Mouse (Mus musculus) erythroblast, embryonic 14.5 days (primary cell): Measurements from ENCODE around the gene Mrgprf.

Source experiments
- GATA1 ChIP-seq: IDR thresholded peaks from 2 replicates; pipeline ENCODE4 v1.6.1; 2012; ENCODE audit warnings: low read length, inconsistent platforms, mixed read lengths
- TAL1 ChIP-seq: IDR thresholded peaks from 3 replicates; pipeline ENCODE4 v1.6.1; 2012; ENCODE audit warnings: low read length, inconsistent platforms, mixed read lengths

DNA sequence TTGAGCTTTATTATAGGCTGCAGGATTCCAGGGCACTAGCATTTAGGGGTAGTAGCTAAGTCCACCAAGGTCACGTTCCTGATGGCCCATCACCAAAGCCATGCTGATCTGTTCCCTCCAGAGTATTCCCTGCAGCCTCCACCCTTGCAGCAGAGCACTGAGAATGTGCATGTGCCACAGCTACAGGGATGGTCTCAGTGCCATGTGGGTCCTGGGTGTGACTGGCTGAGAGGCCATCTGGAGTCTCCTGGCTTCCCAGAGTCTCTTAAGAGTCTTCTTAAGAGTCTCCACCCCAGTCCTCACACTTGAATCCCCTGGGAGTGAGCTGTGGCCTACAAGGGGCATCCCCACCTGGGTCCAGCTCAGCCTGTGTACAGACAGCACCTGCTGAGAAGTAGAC lies 9.2 kb downstream of the Mrgprf start:
- TF ChIP-seq TAL1 (no peak), GATA1 (no peak)
